Mouse (Mus musculus): ENCODE data around the gene Usp48. TPM values are rescaled to one million over a fixed set of nuclear protein-coding genes. Genes with fewer than 3 reads are reported as not detected.

The Usp48 gene
- 30.8 TPM for polyA plus RNA-seq (2014; fragmentation: Illumina TruSeq; extraction: RNeasy Lipid Tissue Mini Kit (QIAGEN cat#74804); ENCODE audit: low read depth, low replicate concordance)

DNA sequence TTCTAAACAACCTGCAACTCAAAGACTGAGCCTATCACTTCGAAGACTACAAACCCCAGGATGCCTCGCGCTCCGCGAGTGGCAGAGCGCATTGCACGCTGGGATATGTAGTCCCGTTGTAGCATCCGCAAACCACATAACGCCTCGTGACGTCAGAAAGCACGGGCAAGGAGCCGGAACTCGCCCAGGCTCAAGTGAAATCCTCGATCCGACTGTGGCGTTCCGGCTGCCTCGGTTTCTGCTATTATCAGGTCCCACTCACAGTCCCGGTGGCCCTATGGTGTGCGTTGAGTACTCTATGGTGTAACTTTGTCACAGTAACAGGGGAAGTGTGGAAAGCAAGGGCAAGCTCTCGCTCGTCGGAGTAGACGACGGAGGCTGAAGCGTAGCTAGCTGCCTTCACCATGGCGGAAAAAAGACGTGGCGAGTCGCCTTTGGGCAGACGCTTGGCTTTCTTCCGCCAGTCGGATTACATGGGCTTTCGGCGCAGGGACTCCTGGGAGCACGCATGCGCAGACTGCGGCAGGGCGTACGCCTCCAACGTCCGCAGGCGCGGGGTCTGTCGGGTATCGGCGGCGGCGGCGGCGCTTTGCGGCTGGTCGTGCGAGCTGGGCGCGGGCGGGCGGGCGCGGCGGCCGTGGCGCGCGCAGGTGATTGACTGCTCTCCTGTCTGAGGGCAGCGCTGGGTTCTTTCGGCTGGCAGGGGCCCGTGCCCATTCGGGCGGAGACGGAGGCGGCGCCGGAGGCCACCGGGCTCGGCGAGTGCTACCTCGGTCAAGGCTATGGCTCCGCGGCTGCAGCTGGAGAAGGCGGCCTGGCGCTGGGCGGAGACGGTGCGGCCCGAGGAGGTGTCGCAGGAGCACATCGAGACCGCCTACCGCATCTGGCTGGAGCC lies at the start of gene Usp48:
Usp48 (plus strand) TSS at position 155 of the 895 bp plus-strand sequence.

DNA sequence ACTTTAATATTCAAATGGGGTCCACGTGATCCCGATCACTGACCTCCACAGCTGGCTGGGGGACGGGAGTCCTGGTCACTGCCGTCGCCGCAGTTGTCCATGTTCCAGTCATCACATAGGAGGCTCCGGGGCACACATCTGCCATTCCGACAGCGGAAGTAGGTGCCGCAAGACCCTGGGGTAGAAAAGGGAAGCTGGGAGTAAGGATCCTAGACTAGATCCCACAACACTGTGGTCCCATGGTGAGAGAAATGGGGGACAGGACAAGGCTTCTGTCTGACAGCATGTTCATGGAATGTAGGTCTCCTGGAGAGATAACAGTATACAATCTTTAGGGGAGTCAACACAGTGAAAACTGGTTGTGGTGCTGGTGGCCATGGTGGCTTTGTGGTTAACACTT lies 19.1 kb upstream of the Usp48 start, which contains the start of gene Ldlrad2:
Ldlrad2 (minus strand) TSS at position 101 of the 400 bp plus-strand sequence.

GRCm38 (mm10) chr4:137664433-137664979 lies 71.0 kb downstream of the Usp48 start, which contains the start of gene Rap1gap:
Gene Rap1gap (plus strand): TSS chr4:137664726.

Other genes starting within 250 kb of the Usp48 start
- gene Cdc42, start 236.0 kb upstream of the Usp48 start, polyA plus RNA-seq (2014; fragmentation: Illumina TruSeq; extraction: RNeasy Lipid Tissue Mini Kit (QIAGEN cat#74804); ENCODE audit: low read depth, low replicate concordance) = 164 TPM
- not detected for gene Cela3a, start 184.0 kb upstream of the Usp48 start, polyA plus RNA-seq (2014; fragmentation: Illumina TruSeq; extraction: RNeasy Lipid Tissue Mini Kit (QIAGEN cat#74804); ENCODE audit: low read depth, low replicate concordance)
- not detected for gene Cela3b, start 163.2 kb upstream of the Usp48 start, polyA plus RNA-seq (2014; fragmentation: Illumina TruSeq; extraction: RNeasy Lipid Tissue Mini Kit (QIAGEN cat#74804); ENCODE audit: low read depth, low replicate concordance)
- not detected for gene 1700013G24Rik, start 140.5 kb upstream of the Usp48 start, polyA plus RNA-seq (2014; fragmentation: Illumina TruSeq; extraction: RNeasy Lipid Tissue Mini Kit (QIAGEN cat#74804); ENCODE audit: low read depth, low replicate concordance)
- 162 TPM for gene Hspg2, start 125.0 kb upstream of the Usp48 start, polyA plus RNA-seq (2014; fragmentation: Illumina TruSeq; extraction: RNeasy Lipid Tissue Mini Kit (QIAGEN cat#74804); ENCODE audit: low read depth, low replicate concordance)
- not detected for gene Ldlrad2, start 19.2 kb upstream of the Usp48 start, polyA plus RNA-seq (2014; fragmentation: Illumina TruSeq; extraction: RNeasy Lipid Tissue Mini Kit (QIAGEN cat#74804); ENCODE audit: low read depth, low replicate concordance)
- 18.1 TPM for gene Rap1gap, start 71.0 kb downstream of the Usp48 start, polyA plus RNA-seq (2014; fragmentation: Illumina TruSeq; extraction: RNeasy Lipid Tissue Mini Kit (QIAGEN cat#74804); ENCODE audit: low read depth, low replicate concordance)
- 51.4 TPM for gene Alpl, start 202.6 kb downstream of the Usp48 start, polyA plus RNA-seq (2014; fragmentation: Illumina TruSeq; extraction: RNeasy Lipid Tissue Mini Kit (QIAGEN cat#74804); ENCODE audit: low read depth, low replicate concordance)

Data from heart, adult 10 weeks (tissue).